Mouse (Mus musculus) G1E (cell line): ENCODE measurements at regions not wholly inside any gene's neighbourhood (a gene's known extent, or its start where the extent isn't known, plus 50 kb on each side); places are given as distances from the start of the nearest gene placed in this dataset.

ENCODE experiments used
- CTCF ChIP-seq: IDR thresholded peaks from 2 replicates; pipeline ENCODE4 v1.5.1; 2012; ENCODE audit warnings: low read depth, low read length, inconsistent platforms, mixed read lengths
- GATA1 ChIP-seq: IDR thresholded peaks from 2 replicates; pipeline ENCODE4 v1.6.1; 2012; ENCODE audit warnings: borderline replicate concordance, low read length, inconsistent platforms, mixed read lengths
- POLR2AphosphoS5 ChIP-seq: IDR thresholded peaks from 2 replicates; pipeline ENCODE4 v1.6.1; 2012; ENCODE audit warnings: low read depth, low read length, inconsistent platforms; ENCODE audit not compliant: insufficient replicate concordance
- TAL1 ChIP-seq: conservative IDR thresholded peaks from 2 replicates; pipeline ENCODE4 v1.6.1; 2012; ENCODE audit warnings: low read depth, low read length, inconsistent platforms, mixed read lengths

GRCm38 (mm10) chr7:115252370-115252750, 508.9 kb downstream of the Insc start:
- no peak for TF ChIP-seq CTCF
- no peak for TF ChIP-seq GATA1
- TF ChIP-seq TAL1 = no peak
- no peak for TF ChIP-seq POLR2AphosphoS5
